ENCODE assay signal across 34 mouse cellular contexts in genomic region chr12:103996513-103996912, GRCm38 (mm10). TPM values are rescaled to one million over a fixed set of nuclear protein-coding genes. Genes with fewer than 3 reads are reported as not detected.
DNase-seq lines count a peak whose midpoint lies in the region; ATAC-seq and TF ChIP-seq lines count a peak whose summit lies in the region.
"Had no signal": no experiment of that assay in that cellular context is flagged by ENCODE, and none has a peak within 500 bp of the region (broad histone marks: within the 10 kb centered on the region; RNA-seq: fewer than 3 reads in every experiment).

No protein-coding gene starts in this region.

- H3K27ac ChIP-seq in liver, adult 2 months (replicated peaks; ENCODE audit: insufficient read depth, low read depth, low read length) = peak overlapping the region; percentile 83
- no peak overlapping the region for H3K27ac ChIP-seq in lung, embryonic 16.5 days (ENCODE audit: low read length)
- H3K27ac ChIP-seq: forebrain, embryonic 10.5 days; forebrain, embryonic 13.5 days; gastrocnemius, adult 2 months; hindbrain, embryonic 12.5 days had no signal

- peak; percentile 44 for ATAC-seq in lung, embryonic 16.5 days (ENCODE audit: low read depth)
- ATAC-seq: forebrain, embryonic 13.5 days; forebrain, embryonic 16.5 days; Patski had no signal

- 39% methylated on average over 2 of the region's 2 CpGs for WGBS in liver, adult 2 months
- WGBS in lung, embryonic 16.5 days = 55% methylated on average over 2 of the region's 2 CpGs
- 53% methylated on average over 2 of the region's 2 CpGs for WGBS in lung, adult 2 months

- TF ChIP-seq POLR2A in liver, adult 2 months (IDR thresholded peaks at IDR 0.05; ENCODE audit: extremely low read depth, insufficient read depth, low read length) = no peak
- no peak for TF ChIP-seq POLR2A in lung, adult 2 months (IDR thresholded peaks at IDR 0.05; ENCODE audit: borderline replicate concordance, extremely low read depth, low read depth, low read length)

- no peaks in the 10 kb centered on the region for H3K79me2 ChIP-seq in liver, adult 2 months (ENCODE audit: control insufficient read depth, insufficient read depth, low read length)

- no peaks in the 10 kb centered on the region for H3K9me3 ChIP-seq in lung, embryonic 16.5 days (ENCODE audit: control insufficient read depth, low read length)
- H3K9me3 ChIP-seq: forebrain, embryonic 10.5 days; forebrain, embryonic 13.5 days; hindbrain, embryonic 12.5 days had no signal

- no peak overlapping the region for H3K4me2 ChIP-seq in lung, embryonic 16.5 days (ENCODE audit: low read depth, low read length)
- H3K4me2 ChIP-seq: forebrain, embryonic 13.5 days; heart, embryonic 11.5 days; hindbrain, embryonic 12.5 days had no signal

- no peaks in the 10 kb centered on the region for H3K36me3 ChIP-seq in liver, adult 2 months (ENCODE audit: control insufficient read depth, insufficient read depth, low read length)
- H3K36me3 ChIP-seq in lung, embryonic 16.5 days (ENCODE audit: control insufficient read depth, insufficient read depth, low read length) = no peaks in the 10 kb centered on the region
- H3K36me3 ChIP-seq: forebrain, embryonic 10.5 days; G1E; hindbrain, embryonic 12.5 days had no signal

- H3K27me3 ChIP-seq in liver, adult 2 months (ENCODE audit: control insufficient read depth, insufficient read depth, low read length) = no peaks in the 10 kb centered on the region
- H3K27me3 ChIP-seq in lung, embryonic 16.5 days (ENCODE audit: control insufficient read depth, insufficient read depth, low read depth, low read length) = no peaks in the 10 kb centered on the region
- H3K27me3 ChIP-seq: forebrain, embryonic 13.5 days; Patski had no signal

- TF ChIP-seq CTCF in liver, adult 2 months (IDR thresholded peaks at IDR 0.05; ENCODE audit: low read depth, low read length) = no peak
- TF ChIP-seq CTCF in lung, adult 2 months (IDR thresholded peaks at IDR 0.05; ENCODE audit: insufficient read depth, low read length) = no peak

- H3K9ac ChIP-seq in liver, adult 2 months (ENCODE audit: low read depth, low read length) = peak overlapping the region; percentile 49
- no peak overlapping the region for H3K9ac ChIP-seq in lung, embryonic 16.5 days (ENCODE audit: low read length)
- H3K9ac ChIP-seq: forebrain, embryonic 13.5 days; hindbrain, embryonic 12.5 days had no signal

- no peak overlapping the region for H3K4me3 ChIP-seq in liver, adult 2 months (ENCODE audit: insufficient read depth, low read depth, low read length)
- H3K4me3 ChIP-seq in lung, embryonic 16.5 days (ENCODE audit: low read length) = no peak overlapping the region
- H3K4me3 ChIP-seq in lung, adult 2 months (replicated peaks; ENCODE audit: extremely low read depth, low read depth, low read length) = no peak overlapping the region
- H3K4me3 ChIP-seq: forebrain, embryonic 10.5 days; forebrain, embryonic 13.5 days; gastrocnemius, adult 2 months; hindbrain, embryonic 12.5 days had no signal

- peak; percentile 48 for DNase-seq in liver, adult 2 months (ENCODE audit: extremely low read depth, low read depth, low spot score)
- DNase-seq in liver = no peak
- DNase-seq in lung, adult 2 months = no peak
- peak; percentile 20 for DNase-seq in lung, postnatal 10 days
- DNase-seq in lung, postnatal 36 days = peak; percentile 37
- no peak for DNase-seq in layer of hippocampus, postnatal 25 days (ENCODE audit: extremely low spot score in 1 of 2, low spot score in 1 of 2)
- DNase-seq: adrenal gland, postnatal 10 days; adrenal gland, postnatal 36 days; B cell, adult 2 months; cerebellum, adult 18-20 months; cerebellum, adult 9-10 months; cerebellum, postnatal 14 days; gastrocnemius, adult 2 months; gastrocnemius, postnatal 14 days; heart, adult 11 months had no signal

- H3K4me1 ChIP-seq in liver, adult 2 months (ENCODE audit: control insufficient read depth, insufficient read depth, low read length) = peaks cover 31% of the 10 kb centered on the region
- no peaks in the 10 kb centered on the region for H3K4me1 ChIP-seq in lung, embryonic 16.5 days (replicated peaks; ENCODE audit: control insufficient read depth, insufficient read depth, low read length)
- H3K4me1 ChIP-seq in lung, adult 2 months (ENCODE audit: control insufficient read depth, insufficient read depth, low read length) = no peaks in the 10 kb centered on the region
- H3K4me1 ChIP-seq: forebrain, embryonic 10.5 days; forebrain, embryonic 13.5 days; hindbrain, embryonic 12.5 days had no signal

RNA-seq across cellular contexts. Expression of gene Serpina11, which starts 6.8 kb away (rescaled TPM):
- total RNA-seq in liver, adult 2 months (2014; rRNA removed) = 47.7 and 49.9 TPM in 2 replicates
- 107 and 114 TPM in 2 replicates for polyA plus RNA-seq in liver, adult 2 months (2012; rRNA removed)
- 0.14 TPM in 1 of 2 replicates, not detected in the other for polyA plus RNA-seq in lung, embryonic 16.5 days (2015; fragmentation: Nextera tagmentation; extraction: Ambion mirVana)
- 0.15 TPM in 1 of 2 replicates, not detected in the other for polyA plus RNA-seq in lung, adult 2 months (2012; rRNA removed)
- total RNA-seq in layer of hippocampus, postnatal 25 days (2021) = not detected
- total RNA-seq: adrenal gland, adult 18-20 months; adrenal gland, postnatal 36 days; G1E; gastrocnemius, adult 2 months; gastrocnemius, postnatal 14 days; heart, postnatal 25 days; hematopoietic stem cell, adult 5-6 weeks had no signal
- polyA plus RNA-seq: embryonic facial prominence, embryonic 11.5 days; embryonic facial prominence, embryonic 14.5 days; forebrain, embryonic 10.5 days; forebrain, embryonic 13.5 days; forebrain, embryonic 16.5 days; frontal cortex, adult 2 months; G1E; heart, embryonic 14.5 days; heart, postnatal 0 days; hindbrain, embryonic 12.5 days; Patski had no signal

RNA-seq across cellular contexts. Expression of gene Serpina9, which starts 17.0 kb away (rescaled TPM):
- total RNA-seq in liver, adult 2 months (2014; rRNA removed) = 0.18 and 0.34 TPM in 2 replicates
- 0.11 and 1.3 TPM in 2 replicates for polyA plus RNA-seq in liver, adult 2 months (2012; rRNA removed)
- 0.38 and 1.1 TPM in 2 replicates for polyA plus RNA-seq in lung, embryonic 16.5 days (2015; fragmentation: Nextera tagmentation; extraction: Ambion mirVana)
- 1.4 and 2.7 TPM in 2 replicates for polyA plus RNA-seq in lung, adult 2 months (2012; rRNA removed)
- total RNA-seq in layer of hippocampus, postnatal 25 days (2021) = under 1 TPM; 0.17 to 0.23 TPM
- total RNA-seq: adrenal gland, adult 18-20 months; adrenal gland, postnatal 36 days; gastrocnemius, adult 2 months; gastrocnemius, postnatal 14 days; gastrocnemius, postnatal 4 days; hematopoietic stem cell, adult 5-6 weeks had no signal
- polyA plus RNA-seq: embryonic facial prominence, embryonic 11.5 days; forebrain, embryonic 10.5 days; forebrain, embryonic 13.5 days; forebrain, embryonic 16.5 days; G1E had no signal

RNA-seq across cellular contexts. Expression of gene Serpina1e, which starts 37.7 kb away (rescaled TPM):
- 1,162 and 7,105 TPM in 2 replicates for total RNA-seq in liver, adult 2 months (2014; rRNA removed)
- 268 and 557 TPM in 2 replicates for polyA plus RNA-seq in liver, adult 2 months (2012; rRNA removed)
- 0.85 and 7.3 TPM in 2 replicates for polyA plus RNA-seq in lung, embryonic 16.5 days (2015; fragmentation: Nextera tagmentation; extraction: Ambion mirVana)
- 1.8 and 2.9 TPM in 2 replicates for polyA plus RNA-seq in lung, adult 2 months (2012; rRNA removed)
- not detected for total RNA-seq in layer of hippocampus, postnatal 25 days (2021)
- total RNA-seq: CH12.LX; G1E; gastrocnemius, postnatal 14 days; hematopoietic stem cell, adult 5-6 weeks had no signal
- polyA plus RNA-seq: embryonic facial prominence, embryonic 11.5 days; embryonic facial prominence, embryonic 14.5 days; forebrain, embryonic 10.5 days; forebrain, embryonic 13.5 days; forebrain, embryonic 16.5 days; frontal cortex, adult 2 months; G1E; heart, embryonic 14.5 days; hindbrain, embryonic 12.5 days had no signal

RNA-seq across cellular contexts. Expression of gene Serpina12, which starts 47.7 kb away (rescaled TPM):
- total RNA-seq in liver, adult 2 months (2014; rRNA removed) = 0.20 and 3.6 TPM in 2 replicates
- polyA plus RNA-seq in liver, adult 2 months (2012; rRNA removed) = 0.56 and 1.8 TPM in 2 replicates
- polyA plus RNA-seq in lung, embryonic 16.5 days (2015; fragmentation: Nextera tagmentation; extraction: Ambion mirVana) = 0.14 TPM in 1 of 2 replicates, not detected in the other
- polyA plus RNA-seq in lung, adult 2 months (2012; rRNA removed) = 0.12 TPM in 1 of 2 replicates, not detected in the other
- total RNA-seq in layer of hippocampus, postnatal 25 days (2021) = not detected
- total RNA-seq: CH12.LX; gastrocnemius, adult 2 months; gastrocnemius, postnatal 14 days; gastrocnemius, postnatal 4 days; heart, adult 8-10 months; heart, postnatal 25 days; hematopoietic stem cell, adult 5-6 weeks had no signal
- polyA plus RNA-seq: embryonic facial prominence, embryonic 11.5 days; embryonic facial prominence, embryonic 14.5 days; forebrain, embryonic 10.5 days; forebrain, embryonic 13.5 days; forebrain, embryonic 16.5 days; frontal cortex, adult 2 months; G1E; heart, embryonic 11.5 days; heart, embryonic 14.5 days; heart, postnatal 0 days; hindbrain, embryonic 12.5 days; Patski had no signal

Comparison
In these comparisons a context has a peak if more than half of its experiments do, and no peak if none do; other contexts are left out.
1. DNase-seq: peak in liver, adult 2 months (single experiment), lung, postnatal 10 days (single experiment) and lung, postnatal 36 days (single experiment); none in liver (single experiment), lung, adult 2 months (single experiment) and layer of hippocampus, postnatal 25 days (0 of 2).
2. RNA of gene Serpina11, which starts 6.8 kb away (polyA plus RNA-seq): 107 to 114 TPM in liver, adult 2 months; 0.14 TPM in lung, embryonic 16.5 days and 0.15 TPM in lung, adult 2 months; every median in the first group is over 10 times any median in the second.
3. RNA of gene Serpina1e, which starts 37.7 kb away (polyA plus RNA-seq): 268 to 557 TPM in liver, adult 2 months; 1.8 to 2.9 TPM in lung, adult 2 months and 0.85 to 7.3 TPM in lung, embryonic 16.5 days; every median in the first group is over 10 times any median in the second.